Mouse (Mus musculus): ENCODE results near the gene Dtx1.

The Dtx1 gene

GRCm38 (mm10) chr5:120711827-120712226 is at the start of gene Dtx1:
Dtx1 (minus strand) TSS chr5:120711927.
- no peak for DNase-seq (ENCODE audit: low spot score in 2 of 2)

DNA sequence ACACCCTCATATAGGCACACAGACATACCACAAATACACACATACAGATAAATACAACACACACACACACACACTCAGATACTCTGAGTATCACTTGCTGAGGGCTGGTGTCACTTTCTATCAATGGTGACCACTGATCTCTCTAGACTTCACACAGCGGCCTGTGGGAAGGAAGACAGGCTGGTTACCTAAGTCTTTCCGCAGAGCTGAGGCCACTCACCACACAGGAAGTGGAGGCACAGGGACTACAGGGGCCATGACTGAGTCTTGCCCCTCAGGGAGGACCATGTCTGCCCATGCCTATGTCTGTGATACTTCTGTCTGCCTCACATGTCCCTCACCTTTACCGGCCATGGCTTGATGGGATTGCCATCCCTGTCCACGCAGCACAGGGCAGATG is 42.5 kb upstream of the Dtx1 start:
- no peak for DNase-seq (ENCODE audit: low spot score in 2 of 2)

GRCm38 (mm10) chr5:120752786-120753185 is 41.1 kb upstream of the Dtx1 start:
- no peak for DNase-seq (ENCODE audit: low spot score in 2 of 2)

DNA sequence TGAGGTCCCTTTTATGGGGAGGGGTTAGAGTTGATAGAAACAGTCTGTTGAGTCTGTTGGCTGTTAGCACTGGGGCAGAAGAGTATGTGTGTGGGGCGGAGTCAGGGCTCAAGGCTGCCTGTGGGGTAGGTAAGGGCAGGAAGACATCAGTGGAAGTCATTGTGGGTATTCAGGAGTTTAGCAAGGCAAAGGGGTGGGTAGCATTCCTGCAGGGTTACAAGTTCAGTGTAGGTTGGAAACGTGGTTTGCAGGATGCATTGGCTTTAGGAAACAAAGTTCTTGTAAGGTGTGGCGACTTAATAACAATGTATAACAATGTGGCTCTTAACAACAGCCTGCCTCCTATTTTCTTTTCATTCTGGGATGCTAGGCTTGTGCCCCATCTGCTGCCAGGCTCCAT is 39.5 kb upstream of the Dtx1 start:
- DNase-seq (ENCODE audit: low spot score in 2 of 2): no peak

GRCm38 (mm10) chr5:120749688-120750087 is 38.0 kb upstream of the Dtx1 start, which contains the start of gene Oas2:
Oas2 (minus strand) TSS chr5:120749853.
- no peak for DNase-seq (ENCODE audit: low spot score in 2 of 2)

GRCm38 (mm10) chr5:120746451-120746850 is 34.7 kb upstream of the Dtx1 start:
- DNase-seq (ENCODE audit: low spot score in 2 of 2): peak in 1 of 2 experiments; percentile 64

- DNase-seq (ENCODE audit: low spot score in 2 of 2): peak; percentile 42 to 70
These were observed 30.4 kb upstream of the Dtx1 start for GRCm38 (mm10) chr5:120742125-120742524.

DNA sequence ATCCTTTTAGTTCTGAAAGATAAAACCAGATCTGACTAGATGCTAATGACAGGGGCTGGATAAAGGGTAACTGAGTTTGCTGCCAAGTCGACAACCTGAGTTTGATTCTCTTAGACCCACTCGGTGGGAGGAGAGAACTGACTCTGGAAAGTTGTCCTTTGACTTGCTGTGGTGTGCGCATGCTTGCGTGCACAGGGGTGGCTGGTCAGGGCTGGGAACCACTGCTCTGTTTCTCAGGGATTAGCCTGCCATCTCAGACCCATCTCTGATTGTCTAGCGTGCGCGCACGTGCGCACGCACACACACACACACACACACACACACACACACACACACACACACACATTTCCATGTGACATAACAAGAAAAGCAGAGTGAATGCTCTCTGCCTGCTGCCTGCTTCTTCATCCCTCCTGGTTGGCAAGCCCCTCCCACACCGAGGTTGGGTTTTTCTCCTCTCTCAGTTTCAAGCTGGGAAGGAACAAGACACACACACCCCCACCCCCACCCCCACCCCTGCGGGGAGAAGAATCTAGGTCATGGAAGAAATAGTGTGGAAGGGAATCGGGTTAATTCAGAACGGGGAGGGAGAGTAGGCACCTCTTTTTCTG is 22.8 kb upstream of the Dtx1 start:
- no peak for DNase-seq (ENCODE audit: low spot score in 2 of 2)

DNA sequence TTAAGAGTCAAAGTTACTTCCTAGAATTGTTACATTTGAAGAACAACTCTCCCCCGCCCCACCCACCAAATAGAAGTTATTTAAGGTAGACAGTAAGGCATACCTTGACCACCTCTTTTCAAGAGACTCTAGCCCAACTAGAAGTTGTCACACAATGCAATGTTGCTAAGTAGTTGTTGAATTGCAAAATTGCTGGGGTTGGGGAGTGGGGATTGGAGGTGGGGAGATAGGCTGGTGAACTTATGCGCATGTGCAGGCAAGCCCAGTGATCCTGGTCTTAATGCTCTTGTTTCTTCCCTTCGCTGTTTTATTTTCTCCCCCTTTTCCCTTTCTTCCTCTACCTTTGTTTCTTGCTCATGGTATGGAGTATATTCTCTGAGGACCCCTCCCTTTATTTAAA is 22.0 kb upstream of the Dtx1 start:
- no peak for DNase-seq (ENCODE audit: low spot score in 2 of 2)

- DNase-seq (ENCODE audit: low spot score in 2 of 2): no peak
These were observed 21.0 kb upstream of the Dtx1 start for GRCm38 (mm10) chr5:120732740-120733139.

- DNase-seq (ENCODE audit: low spot score in 2 of 2): no peak
These were observed 17.6 kb upstream of the Dtx1 start for GRCm38 (mm10) chr5:120729319-120729718.

DNA sequence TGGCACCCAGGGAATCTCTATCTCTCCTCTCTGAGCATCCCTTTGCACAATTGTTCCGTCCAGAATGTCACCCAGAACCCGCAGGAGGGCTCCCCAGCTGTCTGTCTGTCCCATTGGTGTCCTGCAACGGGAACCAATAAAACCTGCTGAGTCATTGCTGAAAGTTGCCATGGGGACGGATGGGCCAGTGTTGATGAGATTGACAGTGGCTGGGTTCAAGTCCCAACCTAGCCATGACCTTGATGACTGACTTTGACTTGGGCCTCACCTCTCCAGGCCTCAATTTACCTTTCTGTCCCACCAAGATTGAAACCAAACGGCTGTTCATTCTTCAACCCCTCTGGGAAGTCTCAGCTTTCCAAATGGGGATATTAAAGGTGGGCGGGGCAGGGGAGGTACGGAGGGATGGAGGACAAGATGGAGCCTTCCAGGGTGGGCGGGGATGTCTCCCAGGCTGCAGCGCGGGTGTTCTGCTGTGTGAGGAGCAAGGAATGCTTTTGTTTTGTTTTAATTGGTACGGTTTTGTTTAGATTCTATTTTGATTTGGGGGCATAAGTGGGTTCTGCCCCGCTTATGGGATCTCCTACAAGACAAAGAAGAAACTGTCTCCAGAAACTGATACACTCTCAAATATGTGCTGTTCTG is 14.2 kb upstream of the Dtx1 start:
- DNase-seq (ENCODE audit: low spot score in 2 of 2): no peak

GRCm38 (mm10) chr5:120721005-120721404 is 9.3 kb upstream of the Dtx1 start:
- no peak for DNase-seq (ENCODE audit: low spot score in 2 of 2)

DNA sequence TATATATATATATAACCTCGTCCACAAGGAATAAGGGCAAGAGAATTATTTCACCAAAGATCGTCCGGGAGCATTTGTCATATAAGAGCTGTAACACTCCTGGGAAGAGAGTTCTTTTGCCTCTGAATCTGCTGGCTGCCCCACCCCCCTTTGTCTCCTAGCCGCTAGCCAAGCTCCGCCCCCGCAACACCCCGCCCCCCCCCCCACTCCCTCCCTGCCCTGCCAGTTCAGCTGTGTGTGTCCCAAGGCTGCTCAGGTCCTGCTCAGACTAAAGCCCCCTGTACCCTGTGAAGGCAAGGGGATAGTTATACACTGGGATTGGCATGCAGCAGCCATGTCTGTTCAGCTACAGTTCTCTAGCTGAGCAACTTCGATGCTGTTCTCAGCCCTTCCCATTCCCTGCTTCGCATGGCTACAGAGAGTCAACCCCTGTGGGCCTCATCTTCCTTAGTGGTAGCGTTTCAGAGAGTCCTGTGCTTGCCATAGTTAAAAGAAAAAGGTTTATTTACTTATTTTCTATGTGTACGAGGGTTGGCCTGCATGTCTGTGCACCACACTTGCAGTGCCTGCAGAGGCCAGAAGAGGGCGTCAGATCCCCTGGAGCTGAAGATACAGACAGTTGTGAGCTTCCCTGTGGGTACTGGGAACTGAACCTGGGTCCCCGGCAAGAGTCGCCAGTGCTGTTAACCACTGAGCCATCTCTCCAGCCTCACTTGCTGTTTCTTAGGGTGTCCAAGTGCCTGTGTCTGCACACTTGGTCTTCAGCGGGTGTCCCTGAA is 7.1 kb upstream of the Dtx1 start:
- no peak for DNase-seq (ENCODE audit: low spot score in 2 of 2)

DNA sequence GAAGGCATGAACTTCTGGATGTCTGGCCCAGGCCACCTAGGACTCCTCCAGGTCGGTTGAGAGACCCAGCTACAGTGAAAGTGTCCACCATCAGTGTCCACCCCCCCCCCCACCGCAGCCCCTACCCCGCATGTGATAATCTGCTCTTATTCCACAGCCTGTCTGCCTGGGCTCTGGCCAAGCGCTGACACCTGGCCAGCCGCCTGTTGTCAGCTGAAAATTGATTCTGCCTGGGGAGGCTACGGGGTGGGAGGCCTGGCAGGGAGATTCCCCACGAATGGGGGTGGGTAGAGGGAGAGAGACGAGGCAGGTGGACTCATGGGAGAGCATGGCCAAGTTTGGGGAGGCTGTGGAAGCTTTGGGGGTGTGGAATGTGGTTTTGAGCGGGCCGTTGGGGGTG is 5.4 kb upstream of the Dtx1 start:
- no peak for DNase-seq (ENCODE audit: low spot score in 2 of 2)

- peak; percentile 69 to 90 for DNase-seq (ENCODE audit: low spot score in 2 of 2)
These were observed 2.6 kb upstream of the Dtx1 start for GRCm38 (mm10) chr5:120714314-120714713.

- no peak for DNase-seq (ENCODE audit: low spot score in 2 of 2)
These were observed 994 bp upstream of the Dtx1 start for GRCm38 (mm10) chr5:120712721-120713120.

- DNase-seq (ENCODE audit: low spot score in 2 of 2): peak; percentile 47 to 64
These were observed 311 bp downstream of the Dtx1 start for GRCm38 (mm10) chr5:120711416-120711815.

DNA sequence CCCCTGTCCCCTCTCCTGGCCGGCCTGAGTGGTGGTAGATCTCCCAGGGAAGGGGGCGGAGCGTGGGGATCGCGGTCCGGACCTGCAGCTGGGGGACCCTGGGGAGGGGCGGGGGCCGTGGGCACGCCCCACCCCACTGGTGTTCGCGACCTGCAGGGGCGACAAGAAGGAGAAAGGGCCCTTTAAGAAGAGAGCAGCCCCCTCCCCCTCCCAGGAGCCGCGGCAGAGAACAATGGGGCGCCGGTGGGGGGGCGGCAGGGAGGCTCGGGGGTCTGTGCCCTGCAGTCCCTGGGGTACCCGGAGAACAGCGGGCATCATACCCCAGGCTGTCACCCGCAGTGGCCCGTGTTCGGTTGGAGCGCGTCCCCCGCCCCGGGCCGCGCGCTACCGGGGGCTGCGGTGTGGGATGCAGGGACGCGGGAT is 890 bp downstream of the Dtx1 start:
- DNase-seq (ENCODE audit: low spot score in 2 of 2): no peak

DNA sequence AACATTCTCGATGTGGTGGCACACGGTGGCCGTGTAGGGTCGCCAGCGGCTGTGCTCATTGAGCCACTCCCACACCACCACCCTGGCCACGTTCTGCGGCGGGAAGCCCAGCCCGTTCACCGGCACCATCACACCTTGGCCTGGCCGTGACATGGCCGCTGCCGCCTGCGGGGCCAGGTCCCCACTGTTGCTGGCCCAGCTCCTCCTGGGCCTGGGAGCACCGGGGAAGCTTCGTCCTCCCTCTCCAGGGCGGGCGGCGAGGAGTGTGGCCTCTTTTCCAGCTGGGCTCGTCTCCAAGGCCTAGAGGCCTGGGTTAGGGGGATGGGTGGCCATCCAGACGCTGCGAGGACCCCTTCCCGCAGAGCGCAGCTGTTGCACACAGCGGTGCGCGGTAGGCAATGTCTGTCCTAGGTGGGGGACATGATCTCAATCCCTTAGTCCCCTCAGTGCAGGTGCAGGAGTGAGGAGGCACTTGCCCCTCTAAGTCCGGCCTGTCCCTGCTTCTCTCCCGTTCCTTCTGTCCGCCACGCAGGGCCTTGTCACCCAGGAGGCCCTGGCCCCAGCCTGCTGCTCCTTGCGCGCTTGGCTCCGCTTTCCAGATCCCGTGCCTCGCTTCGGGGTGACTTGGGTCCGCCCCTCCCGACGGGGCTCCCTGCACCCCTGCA is 1.4 kb downstream of the Dtx1 start:
- DNase-seq (ENCODE audit: low spot score in 2 of 2): peak in 1 of 2 experiments; percentile 24

DNA sequence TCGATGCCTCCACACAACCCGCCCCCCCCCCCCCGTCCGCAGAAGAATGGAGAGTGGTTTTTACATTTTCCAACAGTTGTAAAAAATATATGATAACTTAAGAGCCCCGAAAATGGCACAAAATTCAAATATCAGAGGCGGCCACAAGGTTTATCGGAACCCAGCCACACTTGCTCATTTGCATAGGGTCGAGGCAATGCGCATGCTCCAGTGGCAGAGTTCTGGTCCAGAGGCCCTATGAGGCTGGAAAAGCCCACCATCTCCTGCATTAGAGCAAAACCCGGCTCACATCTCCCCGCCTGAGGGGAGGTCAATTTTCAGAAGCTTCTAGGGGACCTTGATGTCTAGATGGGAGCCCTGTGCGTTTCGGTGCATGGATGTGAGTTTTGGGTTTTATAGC is 4.8 kb downstream of the Dtx1 start:
- DNase-seq (ENCODE audit: low spot score in 2 of 2): no peak

DNA sequence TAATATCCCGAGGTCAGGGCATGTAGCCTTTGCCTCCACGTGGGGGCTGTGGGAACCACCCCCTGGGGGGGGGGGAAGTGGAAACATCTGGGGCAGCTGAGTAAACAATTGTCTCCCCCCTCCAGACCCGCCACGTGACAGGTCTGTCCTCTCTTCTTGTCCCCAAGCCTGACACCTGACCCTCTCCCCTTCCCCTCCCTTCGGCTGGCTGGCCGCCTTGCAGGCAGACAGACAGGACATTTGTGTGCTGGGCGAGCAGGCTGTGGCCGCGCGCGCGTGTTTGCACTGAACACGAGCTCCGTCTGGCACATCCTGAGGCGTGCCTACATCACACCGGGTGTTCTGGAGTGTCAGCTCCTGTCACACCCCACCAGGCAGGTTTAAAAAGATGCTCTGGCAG is 5.2 kb downstream of the Dtx1 start:
- DNase-seq (ENCODE audit: low spot score in 2 of 2): no peak
